Mouse (Mus musculus): ENCODE measurements at regions not wholly inside any gene's neighbourhood (a gene's known extent, or its start where the extent isn't known, plus 50 kb on each side); places are given as distances from the start of the nearest gene placed in this dataset.

DNA sequence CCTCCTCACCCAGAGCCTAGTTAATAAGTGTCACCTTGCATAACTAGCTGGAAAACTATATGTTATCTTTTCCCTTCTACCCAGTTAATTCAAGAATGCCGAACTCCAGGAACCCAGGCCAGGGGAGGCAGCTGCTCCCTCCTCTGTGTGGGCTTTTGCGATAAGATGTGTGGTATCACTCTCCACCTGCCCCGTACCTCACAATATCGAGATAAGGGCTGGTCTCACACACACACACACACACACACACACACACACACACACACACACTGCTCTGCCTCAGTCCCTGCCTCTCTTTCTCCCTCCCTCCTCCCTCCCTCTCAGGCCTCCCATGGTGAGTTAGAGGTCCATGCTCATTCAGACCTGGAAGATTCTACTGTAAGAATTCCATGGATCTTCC lies 127.1 kb downstream of the Slc38a4 start:
- no peaks in the 10 kb centered on the region for H3K4me1 ChIP-seq (ENCODE audit: control insufficient read depth in 1 of 2, insufficient read depth in 2 of 2)
- no peak overlapping the region for H3K4me3 ChIP-seq (replicated peaks in 1 of 3; ENCODE audit: low read depth in 2 of 3, low read length in 2 of 3, poor library complexity in 1 of 3)
- no peak overlapping the region for H3K27ac ChIP-seq (ENCODE audit: insufficient read depth, low read depth)
- dilution Hi-C loops (cut with MboI; ENCODE audit: extremely low pct_ligation_motif_present, extremely low pct_unique_long_range_greater_than_20kb, low sequenced_read_pairs) (no loop called here), in situ Hi-C loops (cut with MboI; ENCODE audit: low pct_ligation_motif_present, low pct_unique_long_range_greater_than_20kb, low sequenced_read_pairs) (loop anchor here (25.0 kb wide), 1 partner anchor 241 kb away; the partner anchor contains the start of gene Slc38a2)
- DNase-seq (ENCODE audit: extremely low read depth): no peak
- no peak overlapping the region for H3K4me2 ChIP-seq (ENCODE audit: insufficient read depth, low read depth, poor library complexity, severe bottlenecking)
- TF ChIP-seq NRF1 (IDR thresholded peaks at IDR 0.05; ENCODE audit: low read depth, low read length) (no peak), ZNF384 (IDR thresholded peaks at IDR 0.05; ENCODE audit: low read depth, low read length) (no peak)
- H3K79me2 ChIP-seq (replicated peaks; ENCODE audit: control insufficient read depth, extremely low read depth, insufficient read depth, poor library complexity, severe bottlenecking): no peaks in the 10 kb centered on the region
- H3K36me3 ChIP-seq (replicated peaks in 1 of 2; ENCODE audit: control insufficient read depth in 1 of 2, insufficient read depth in 1 of 2, low read length in 1 of 2): no peaks in the 10 kb centered on the region
- no peaks in the 10 kb centered on the region for H3K9me3 ChIP-seq (replicated peaks; ENCODE audit: low read length)
- no peak overlapping the region for H3K9ac ChIP-seq (ENCODE audit: insufficient read depth, low read depth)
- H3K27me3 ChIP-seq (replicated peaks): no peaks in the 10 kb centered on the region

DNA sequence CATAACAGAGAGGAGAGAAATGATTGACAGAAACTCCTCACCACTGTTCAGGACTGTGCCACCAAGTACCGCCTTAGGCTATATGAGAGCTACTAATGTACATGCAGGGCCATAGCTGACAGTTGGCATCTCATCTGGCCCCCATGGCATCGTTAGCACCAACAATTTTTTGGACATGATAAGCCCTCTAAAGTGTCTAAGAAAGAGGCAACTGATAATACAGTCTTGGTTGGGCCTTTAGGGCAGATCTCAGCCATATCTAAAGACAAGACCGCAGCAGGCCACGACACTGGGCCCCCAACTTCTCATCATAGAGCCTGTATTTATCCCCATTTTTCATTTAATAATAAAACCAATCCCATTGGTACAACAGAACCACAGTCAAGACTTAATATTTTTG lies 128.1 kb downstream of the Slc38a4 start:
- DNase-seq (ENCODE audit: extremely low read depth): no peak
- TF ChIP-seq HCFC1 (IDR thresholded peaks at IDR 0.05; ENCODE audit: low read depth, low read length) (no peak), TBP (conservative IDR thresholded peaks at IDR 0.05; ENCODE audit: low read depth, low read length) (no peak), ZKSCAN1 (IDR thresholded peaks at IDR 0.05; ENCODE audit: borderline replicate concordance, low read depth, low read length) (no peak), IRF4 (IDR thresholded peaks at IDR 0.05; ENCODE audit: low read depth, low read length) (no peak), RAD21 (IDR thresholded peaks at IDR 0.05; ENCODE audit: low read depth, low read length) (no peak), UBTF (IDR thresholded peaks at IDR 0.05; ENCODE audit: low read depth, low read length) (no peak), CTCF (conservative IDR thresholded peaks at IDR 0.05 in 1 of 2, IDR thresholded peaks at IDR 0.05 in 1 of 2; ENCODE audit: low read depth in 2 of 2, low read length in 2 of 2) (no peak), RCOR1 (conservative IDR thresholded peaks at IDR 0.05; ENCODE audit: low read depth, low read length) (no peak), MYC (IDR thresholded peaks at IDR 0.05; ENCODE audit: low read depth, low read length) (no peak), ETS1 (conservative IDR thresholded peaks at IDR 0.05; ENCODE audit: low read depth, low read length) (no peak), KAT2A (IDR thresholded peaks at IDR 0.05; ENCODE audit: insufficient replicate concordance, low read length) (no peak), ELF1 (IDR thresholded peaks at IDR 0.05; ENCODE audit: low read depth, low read length) (no peak), JUND (conservative IDR thresholded peaks at IDR 0.05; ENCODE audit: low read depth, low read length) (no peak), NRF1 (IDR thresholded peaks at IDR 0.05; ENCODE audit: low read depth, low read length) (no peak), PAX5 (IDR thresholded peaks at IDR 0.05; ENCODE audit: low read length) (no peak), MXI1 (IDR thresholded peaks at IDR 0.05; ENCODE audit: low read depth, low read length) (no peak), MAZ (IDR thresholded peaks at IDR 0.05; ENCODE audit: low read depth, low read length) (no peak)
- dilution Hi-C loops (cut with MboI; ENCODE audit: extremely low pct_ligation_motif_present, extremely low pct_unique_long_range_greater_than_20kb, low sequenced_read_pairs): no loop called here
- Histone ChIP-seq H3K4me2 (ENCODE audit: insufficient read depth, low read depth, poor library complexity, severe bottlenecking) (no peak overlapping the region), H3K27ac (ENCODE audit: insufficient read depth, low read depth) (no peak overlapping the region), H3K79me2 (replicated peaks; ENCODE audit: control insufficient read depth, extremely low read depth, insufficient read depth, poor library complexity, severe bottlenecking) (no peaks in the 10 kb centered on the region), H3K27me3 (replicated peaks) (no peaks in the 10 kb centered on the region), H3K9me3 (replicated peaks; ENCODE audit: low read length) (no peaks in the 10 kb centered on the region), H3K9ac (ENCODE audit: insufficient read depth, low read depth) (no peak overlapping the region), H3K4me1 (ENCODE audit: control insufficient read depth in 1 of 2, insufficient read depth in 2 of 2) (no peaks in the 10 kb centered on the region), H3K4me3 (replicated peaks in 1 of 3; ENCODE audit: low read depth in 2 of 3, low read length in 2 of 3, poor library complexity in 1 of 3) (no peak overlapping the region), H3K36me3 (replicated peaks in 1 of 2; ENCODE audit: control insufficient read depth in 1 of 2, insufficient read depth in 1 of 2, low read length in 1 of 2) (no peaks in the 10 kb centered on the region)
- in situ Hi-C loops (cut with MboI; ENCODE audit: low pct_ligation_motif_present, low pct_unique_long_range_greater_than_20kb, low sequenced_read_pairs): loop anchor here (25.0 kb wide), 1 partner anchor 240 kb away; the partner anchor contains the start of gene Slc38a2
